Mouse (Mus musculus): ENCODE data around the gene Ndufs7. TPM values are rescaled to one million over a fixed set of nuclear protein-coding genes. Genes with fewer than 3 reads are reported as not detected.

The Ndufs7 gene
- total and polyA plus RNA-seq, 3 experiments = 943 to 1,990 (median 1,108) TPM

DNA sequence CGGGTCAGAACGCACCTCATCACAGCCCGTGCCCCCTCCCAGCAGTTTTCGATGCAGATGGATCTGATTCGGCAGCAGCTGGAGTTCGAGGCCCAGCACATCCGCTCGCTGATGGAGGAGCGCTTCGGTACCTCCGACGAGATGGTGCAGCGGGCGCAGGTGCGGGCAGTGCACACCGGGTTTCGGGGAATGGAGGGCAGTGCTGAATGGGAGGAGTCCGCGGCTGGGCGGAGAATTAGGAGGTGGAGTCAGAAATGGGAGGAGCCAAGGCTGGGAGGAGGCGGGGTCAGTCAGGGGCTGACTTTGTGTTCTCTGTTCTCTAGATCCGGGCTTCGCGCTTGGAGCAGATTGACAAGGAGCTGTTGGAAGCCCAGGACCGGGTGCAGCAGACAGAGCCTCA, 55.9 kb downstream of the Ndufs7 start:
- no peaks in the 10 kb centered on the region for H3K79me2 ChIP-seq (replicated peaks; ENCODE audit: control insufficient read depth, insufficient read depth, low read length)
- TF ChIP-seq POLR2A (IDR thresholded peaks at IDR 0.05; ENCODE audit: insufficient read depth, low read depth, low read length) (no peak), CTCF (IDR thresholded peaks at IDR 0.05) (no peak), EP300 (IDR thresholded peaks at IDR 0.05; ENCODE audit: insufficient read depth, low read depth, low read length) (no peak)
- H3K36me3 ChIP-seq (ENCODE audit: control insufficient read depth, insufficient read depth, low read length) = no peaks in the 10 kb centered on the region
- 24% methylated on average over 25 of the region's 25 CpGs for WGBS
- no peak overlapping the region for H3K9ac ChIP-seq (ENCODE audit: low read depth, low read length)
- H3K4me1 ChIP-seq (ENCODE audit: control insufficient read depth, insufficient read depth, low read length) = peaks cover 5% of the 10 kb centered on the region
- intact Hi-C loops (cut with DNase I) = no loop called here
- peaks cover 3% of the 10 kb centered on the region; the same call in 1 of the 2 replicates for H3K27me3 ChIP-seq (ENCODE audit: control insufficient read depth, insufficient read depth, low read length)
- no peak overlapping the region for H3K4me3 ChIP-seq
- DNase-seq = no peak
- H3K27ac ChIP-seq = no peak overlapping the region

Small RNA genes within 50 kb of the gene (microRNA-seq; reads per million reads assigned to microRNA genes)
- gene Mir6911 = 0.39 to 1.1 reads per million in 2 experiments

Other genes with a start within 250 kb of the Ndufs7 start
- 1 to 10 TPM; 3.5 to 5.1 TPM for gene Arhgap45, start 232.5 kb upstream of the Ndufs7 start, total RNA-seq (2021)
- gene Arhgap45, start 232.5 kb upstream of the Ndufs7 start, polyA plus RNA-seq (2012; rRNA removed) = 8.9 and 16.6 TPM in 2 replicates
- 10 to 100 TPM; 78.3 to 89.8 TPM for gene Polr2e, start 209.3 kb upstream of the Ndufs7 start, total RNA-seq (2021)
- gene Polr2e, start 209.3 kb upstream of the Ndufs7 start, polyA plus RNA-seq (2012; rRNA removed) = 182 and 194 TPM in 2 replicates
- 1,000 to 10,000 TPM in 1 of 2 experiments, 100 to 1,000 TPM in 1; 832 to 1,055 TPM for gene Gpx4, start 202.0 kb upstream of the Ndufs7 start, total RNA-seq (2021)
- 860 and 993 TPM in 2 replicates for gene Gpx4, start 202.0 kb upstream of the Ndufs7 start, polyA plus RNA-seq (2012; rRNA removed)
- gene Sbno2, start 143.6 kb upstream of the Ndufs7 start, total RNA-seq (2021) = 10 to 100 TPM; 10.6 to 11.2 TPM
- 16.9 and 18.0 TPM in 2 replicates for gene Sbno2, start 143.6 kb upstream of the Ndufs7 start, polyA plus RNA-seq (2012; rRNA removed)
- gene Stk11, start 133.3 kb upstream of the Ndufs7 start, total RNA-seq (2021) = 100 to 1,000 TPM; 140 to 161 TPM
- 127 and 144 TPM in 2 replicates for gene Stk11, start 133.3 kb upstream of the Ndufs7 start, polyA plus RNA-seq (2012; rRNA removed)
- gene Atp5d, start 110.5 kb upstream of the Ndufs7 start, total RNA-seq (2021) = 1,000 to 10,000 TPM; 1,015 to 1,150 TPM
- 1,139 and 1,938 TPM in 2 replicates for gene Atp5d, start 110.5 kb upstream of the Ndufs7 start, polyA plus RNA-seq (2012; rRNA removed)
- gene Cbarp, start 108.3 kb upstream of the Ndufs7 start, total RNA-seq (2021) = 1 to 10 TPM; 3.9 to 4.9 TPM
- gene Cbarp, start 108.3 kb upstream of the Ndufs7 start, polyA plus RNA-seq (2012; rRNA removed) = 3.0 and 4.3 TPM in 2 replicates
- gene Midn, start 100.8 kb upstream of the Ndufs7 start, total RNA-seq (2021) = 100 to 1,000 TPM in 1 of 2 experiments, 10 to 100 TPM in 1; 96.2 to 102 TPM
- gene Midn, start 100.8 kb upstream of the Ndufs7 start, polyA plus RNA-seq (2012; rRNA removed) = 50.1 and 74.5 TPM in 2 replicates
- 10 to 100 TPM; 34.2 to 43.2 TPM for gene Cirbp, start 83.1 kb upstream of the Ndufs7 start, total RNA-seq (2021)
- 62.5 and 85.8 TPM in 2 replicates for gene Cirbp, start 83.1 kb upstream of the Ndufs7 start, polyA plus RNA-seq (2012; rRNA removed)
- 1 to 10 TPM; 5.9 to 6.0 TPM for gene 1600002K03Rik, start 76.2 kb upstream of the Ndufs7 start, total RNA-seq (2021)
- 5.6 and 6.3 TPM in 2 replicates for gene 1600002K03Rik, start 76.2 kb upstream of the Ndufs7 start, polyA plus RNA-seq (2012; rRNA removed)
- 1 to 10 TPM in 1 of 2 experiments, under 1 TPM in 1; 0.86 to 1.1 TPM for gene Efna2, start 69.6 kb upstream of the Ndufs7 start, total RNA-seq (2021)
- gene Efna2, start 69.6 kb upstream of the Ndufs7 start, polyA plus RNA-seq (2012; rRNA removed) = 1.2 and 1.7 TPM in 2 replicates
- gene Mum1, start 22.7 kb upstream of the Ndufs7 start, total RNA-seq (2021) = 10 to 100 TPM; 11.1 to 11.8 TPM
- 18.0 and 19.4 TPM in 2 replicates for gene Mum1, start 22.7 kb upstream of the Ndufs7 start, polyA plus RNA-seq (2012; rRNA removed)
- 1 to 10 TPM; 8.3 to 8.4 TPM for gene Gamt, start 11.9 kb downstream of the Ndufs7 start, total RNA-seq (2021)
- gene Gamt, start 11.9 kb downstream of the Ndufs7 start, polyA plus RNA-seq (2012; rRNA removed) = 8.0 and 11.0 TPM in 2 replicates
- 10 to 100 TPM; 56.4 to 57.9 TPM for gene Dazap1, start 12.4 kb downstream of the Ndufs7 start, total RNA-seq (2021)
- 37.6 and 41.0 TPM in 2 replicates for gene Dazap1, start 12.4 kb downstream of the Ndufs7 start, polyA plus RNA-seq (2012; rRNA removed)
- gene Rps15, start 43.3 kb downstream of the Ndufs7 start, total RNA-seq (2021) = 100 to 1,000 TPM; 748 to 861 TPM
- gene Rps15, start 43.3 kb downstream of the Ndufs7 start, polyA plus RNA-seq (2012; rRNA removed) = 880 and 1,041 TPM in 2 replicates
- 1 to 10 TPM; 2.3 to 2.6 TPM for gene Apc2, start 46.9 kb downstream of the Ndufs7 start, total RNA-seq (2021)
- gene Apc2, start 46.9 kb downstream of the Ndufs7 start, polyA plus RNA-seq (2012; rRNA removed) = 2.4 and 2.7 TPM in 2 replicates
- gene 2310011J03Rik, start 71.4 kb downstream of the Ndufs7 start, total RNA-seq (2021) = 10 to 100 TPM; 13.3 to 14.5 TPM
- gene 2310011J03Rik, start 71.4 kb downstream of the Ndufs7 start, polyA plus RNA-seq (2012; rRNA removed) = 27.3 and 28.9 TPM in 2 replicates
- 1 to 10 TPM; 1.4 to 1.8 TPM for gene Pcsk4, start 80.4 kb downstream of the Ndufs7 start, total RNA-seq (2021)
- gene Pcsk4, start 80.4 kb downstream of the Ndufs7 start, polyA plus RNA-seq (2012; rRNA removed) = 4.5 and 4.9 TPM in 2 replicates
- gene Reep6, start 80.8 kb downstream of the Ndufs7 start, total RNA-seq (2021) = 1 to 10 TPM; 2.8 to 3.6 TPM
- 2.9 and 4.1 TPM in 2 replicates for gene Reep6, start 80.8 kb downstream of the Ndufs7 start, polyA plus RNA-seq (2012; rRNA removed)
- 10 to 100 TPM; 71.9 to 84.5 TPM for gene Adamtsl5, start 99.3 kb downstream of the Ndufs7 start, total RNA-seq (2021)
- 80.9 and 85.2 TPM in 2 replicates for gene Adamtsl5, start 99.3 kb downstream of the Ndufs7 start, polyA plus RNA-seq (2012; rRNA removed)
- gene Plk5, start 107.3 kb downstream of the Ndufs7 start, total RNA-seq (2021) = under 1 TPM; 0.50 to 0.63 TPM
- gene Plk5, start 107.3 kb downstream of the Ndufs7 start, polyA plus RNA-seq (2012; rRNA removed) = 2.0 and 2.7 TPM in 2 replicates
- 1 to 10 TPM; 7.3 to 7.5 TPM for gene Mex3d, start 138.5 kb downstream of the Ndufs7 start, total RNA-seq (2021)
- 5.8 and 7.9 TPM in 2 replicates for gene Mex3d, start 138.5 kb downstream of the Ndufs7 start, polyA plus RNA-seq (2012; rRNA removed)
- gene Mbd3, start 150.4 kb downstream of the Ndufs7 start, total RNA-seq (2021) = 10 to 100 TPM; 86.5 to 95.2 TPM
- gene Mbd3, start 150.4 kb downstream of the Ndufs7 start, polyA plus RNA-seq (2012; rRNA removed) = 91.4 and 95.1 TPM in 2 replicates
- 1,000 to 10,000 TPM; 1,743 to 1,981 TPM for gene Uqcr11, start 157.7 kb downstream of the Ndufs7 start, total RNA-seq (2021)
- gene Uqcr11, start 157.7 kb downstream of the Ndufs7 start, polyA plus RNA-seq (2012; rRNA removed) = 5,192 and 5,251 TPM in 2 replicates
- gene Tcf3, start 184.5 kb downstream of the Ndufs7 start, total RNA-seq (2021) = 10 to 100 TPM; 16.5 to 18.0 TPM
- 20.1 and 25.0 TPM in 2 replicates for gene Tcf3, start 184.5 kb downstream of the Ndufs7 start, polyA plus RNA-seq (2012; rRNA removed)
- gene Onecut3, start 245.7 kb downstream of the Ndufs7 start, total RNA-seq (2021) = under 1 TPM in 1 of 2 experiments, not detected in 1; 0.05 TPM
- gene Onecut3, start 245.7 kb downstream of the Ndufs7 start, polyA plus RNA-seq (2012; rRNA removed) = 0.06 and 0.09 TPM in 2 replicates

All from heart, adult 2 months (tissue).